Mouse (Mus musculus) heart, postnatal 0 days (tissue): ENCODE results near the gene Gm11060. TPM values are rescaled to one million over a fixed set of nuclear protein-coding genes. Genes with fewer than 3 reads are reported as not detected.

Experiments used
- ATAC-seq: fragments of 200-750 bp; cut with Nextera tagmentation; 2 replicates; pipeline ENCODE4 v1.8.0; 2017; ENCODE audit warnings: low read depth, moderate number of reproducible peaks, moderate library complexity; ENCODE audit not compliant: insufficient read depth
- DNase-seq: peaks from one replicate; pipeline ENCODE4 v3.0.0-alpha.2; 2016; ENCODE audit warnings: low spot score
- H3K27ac ChIP-seq: fragments of 300-500 bp; sonication (generic); 2 replicates; pipeline ENCODE4 v1.5.1; 2014; ENCODE audit warnings: low read depth, mild to moderate bottlenecking
- H3K27me3 ChIP-seq: fragments of 300-500 bp; sonication (generic); 2 replicates; pipeline ENCODE4 v1.6.1; 2014; ENCODE audit warnings: low read length, mixed read lengths; ENCODE audit not compliant: control insufficient read depth, insufficient read depth
- H3K36me3 ChIP-seq: fragments of 300-500 bp; sonication (generic); replicated peaks from 2 replicates; pipeline ENCODE4 v1.6.1; 2014; ENCODE audit warnings: low read length, mixed read lengths; ENCODE audit not compliant: control insufficient read depth, insufficient read depth
- H3K4me1 ChIP-seq: fragments of 300-500 bp; sonication (generic); 2 replicates; pipeline ENCODE4 v1.6.1; 2014; ENCODE audit warnings: antibody characterized with exemption; ENCODE audit not compliant: control insufficient read depth, insufficient read depth
- H3K4me2 ChIP-seq: fragments of 300-500 bp; sonication (generic); 2 replicates; pipeline ENCODE4 v1.6.1; 2014; ENCODE audit warnings: low read depth, mild to moderate bottlenecking, low read length, moderate library complexity
- H3K4me3 ChIP-seq: fragments of 300-500 bp; sonication (generic); 2 replicates; pipeline ENCODE4 v1.5.1; 2014; ENCODE audit warnings: low read depth, low read length
- H3K9ac ChIP-seq: fragments of 300-500 bp; sonication (generic); replicated peaks from 2 replicates; pipeline ENCODE4 v1.6.1; 2014; ENCODE audit warnings: low read depth, low read length, mixed read lengths
- H3K9me3 ChIP-seq: fragments of 300-500 bp; sonication (generic); replicated peaks from 2 replicates; pipeline ENCODE4 v1.6.1; 2016; ENCODE audit warnings: low read length; ENCODE audit not compliant: control insufficient read depth
- CTCF ChIP-seq: IDR thresholded peaks from 2 replicates; pipeline ENCODE4 v1.5.1; 2016; ENCODE audit warnings: antibody characterized with exemption, control low read depth, low read depth
- EP300 ChIP-seq: IDR thresholded peaks from 2 replicates; pipeline ENCODE4 v1.6.1; 2016; ENCODE audit warnings: antibody characterized with exemption, low read depth
- WGBS: fragments of 180-500 bp; shearing (Covaris S2); extraction: QIAGEN DNeasy Blood & Tissue Kit; methylation state at CpG from one replicate; pipeline ENCODE4 v1.1.7; 2014; 5-methylcytosine and 5-hydroxymethylcytosine counted together
- polyA plus RNA-seq: library from polyadenylated mRNA; unstranded; fragments of >200 nt; fragmentation: Nextera tagmentation; extraction: Ambion mirVana; gene quantifications from 2 replicates; pipeline ENCODE4 v1.2.1, GENCODE M21; 2015
- total RNA-seq: library from RNA; depleted of rRNA; stranded (reverse); fragments of >200 nt; gene quantifications from 2 replicates; pipeline ENCODE4 v1.2.3, GENCODE M21; 2014; ENCODE audit warnings: low replicate concordance

Gm11060 gene
- total and polyA plus RNA-seq, 2 experiments from 2014 or later, result not detected

- no peaks in the 10 kb centered on the region for H3K36me3 ChIP-seq
- no peaks in the 10 kb centered on the region for H3K9me3 ChIP-seq
- DNase-seq (no peak), ATAC-seq (no peak)
- 51% methylated on average over 7 of the region's 7 CpGs for WGBS
- H3K27me3 ChIP-seq, result no peaks in the 10 kb centered on the region
- H3K27ac ChIP-seq, result no peak overlapping the region
- no peak overlapping the region for H3K9ac ChIP-seq
- no peak overlapping the region for H3K4me2 ChIP-seq
- no peak for TF ChIP-seq CTCF
- no peak for TF ChIP-seq EP300
- 0 out of 2 replicates have a peak, but pooled peaks cover 1% of the 10 kb centered on the region for H3K4me1 ChIP-seq
- H3K4me3 ChIP-seq, result no peak overlapping the region
Measured at GRCm38 (mm10) chr2:105062741-105063372, 29.0 kb upstream of the Gm11060 start.

- no peak for DNase-seq
- Histone ChIP-seq H3K4me1 (no peaks in the 10 kb centered on the region), H3K36me3 (no peaks in the 10 kb centered on the region), H3K4me2 (no peak overlapping the region), H3K27me3 (no peaks in the 10 kb centered on the region), H3K9ac (no peak overlapping the region), H3K4me3 (no peak overlapping the region), H3K27ac (no peak overlapping the region), H3K9me3 (no peaks in the 10 kb centered on the region)
- ATAC-seq, result no peak
- WGBS, result 56% methylated on average over 4 of the region's 4 CpGs
- no peak for TF ChIP-seq EP300
- peak; percentile 50 for TF ChIP-seq CTCF
Measured at GRCm38 (mm10) chr2:105072496-105072895, 19.3 kb upstream of the Gm11060 start.

GRCm38 (mm10) chr2:105074196-105074595 lies 17.6 kb upstream of the Gm11060 start:
- H3K4me3 ChIP-seq, result no peak overlapping the region
- DNase-seq (no peak), ATAC-seq (no peak)
- H3K9ac ChIP-seq, result no peak overlapping the region
- no peaks in the 10 kb centered on the region for H3K4me1 ChIP-seq
- WGBS, result 24% methylated on average over 4 of the region's 4 CpGs
- H3K27me3 ChIP-seq, result no peaks in the 10 kb centered on the region
- H3K36me3 ChIP-seq, result no peaks in the 10 kb centered on the region
- no peaks in the 10 kb centered on the region for H3K9me3 ChIP-seq
- no peak for TF ChIP-seq EP300
- TF ChIP-seq CTCF, result no peak
- no peak overlapping the region for H3K27ac ChIP-seq
- H3K4me2 ChIP-seq, result no peak overlapping the region

- TF ChIP-seq EP300 (no peak), CTCF (no peak)
- no peak overlapping the region for H3K4me2 ChIP-seq
- H3K36me3 ChIP-seq, result no peaks in the 10 kb centered on the region
- H3K9me3 ChIP-seq, result no peaks in the 10 kb centered on the region
- no peak for DNase-seq
- H3K4me3 ChIP-seq, result no peak overlapping the region
- no peak overlapping the region for H3K9ac ChIP-seq
- H3K27ac ChIP-seq, result no peak overlapping the region
- no peaks in the 10 kb centered on the region for H3K4me1 ChIP-seq
- 68% methylated on average over 5 of the region's 5 CpGs for WGBS
- no peak for ATAC-seq
- no peaks in the 10 kb centered on the region for H3K27me3 ChIP-seq
Measured at GRCm38 (mm10) chr2:105075809-105076208, 16.0 kb upstream of the Gm11060 start.

- TF ChIP-seq EP300 (no peak), CTCF (no peak)
- no peak overlapping the region for H3K9ac ChIP-seq
- H3K4me2 ChIP-seq, result no peak overlapping the region
- no peaks in the 10 kb centered on the region for H3K27me3 ChIP-seq
- no peaks in the 10 kb centered on the region for H3K9me3 ChIP-seq
- 88% methylated on average over 7 of the region's 7 CpGs for WGBS
- ATAC-seq (no peak), DNase-seq (no peak)
- no peak overlapping the region for H3K27ac ChIP-seq
- no peaks in the 10 kb centered on the region for H3K4me1 ChIP-seq
- H3K36me3 ChIP-seq, result no peaks in the 10 kb centered on the region
- no peak overlapping the region for H3K4me3 ChIP-seq
Measured at GRCm38 (mm10) chr2:105077151-105077550, 14.7 kb upstream of the Gm11060 start.

GRCm38 (mm10) chr2:105082256-105082790 lies 9.5 kb upstream of the Gm11060 start:
- no peaks in the 10 kb centered on the region for H3K36me3 ChIP-seq
- H3K27ac ChIP-seq, result no peak overlapping the region
- no peak for TF ChIP-seq EP300
- no peak for TF ChIP-seq CTCF
- H3K9ac ChIP-seq, result no peak overlapping the region
- no peak for DNase-seq
- no peak for ATAC-seq
- H3K4me1 ChIP-seq, result no peaks in the 10 kb centered on the region
- 22% methylated on average over 9 of the region's 9 CpGs for WGBS
- H3K4me3 ChIP-seq, result no peak overlapping the region
- no peak overlapping the region for H3K4me2 ChIP-seq
- no peaks in the 10 kb centered on the region for H3K27me3 ChIP-seq
- H3K9me3 ChIP-seq, result no peaks in the 10 kb centered on the region
